Mouse (Mus musculus) lung, adult 2 months (tissue): Measurements from ENCODE around the gene Fam193b. TPM values are rescaled to one million over a fixed set of nuclear protein-coding genes. Genes with fewer than 3 reads are reported as not detected.
A peak's percentile ranks its signal among the peaks of the same experiment; 100 is the strongest.
"Not testable (repeated sequence)": the region's sequence is repeated elsewhere in the genome, so short reads cannot be mapped to it uniquely, and the experiment has no call there.

Experiments used
- DNase-seq: peaks from one replicate; pipeline ENCODE4 v3.0.0; 2022
- H3K4me1 ChIP-seq: fragments of 200-500 bp; 2 replicates; pipeline ENCODE4 v1.6.1; 2011; ENCODE audit warnings: low read length; ENCODE audit not compliant: control insufficient read depth, insufficient read depth
- H3K4me3 ChIP-seq: fragments of 200-500 bp; replicated peaks from 2 replicates; pipeline ENCODE3; 2011; ENCODE audit warnings: low read depth, mild to moderate bottlenecking, control low read depth, low read length; ENCODE audit errors: extremely low read depth
- CTCF ChIP-seq: fragments of 200-500 bp; IDR thresholded peaks from 2 replicates; pipeline ENCODE4 v1.5.1; 2011; ENCODE audit warnings: mild to moderate bottlenecking, low read length, control low read depth; ENCODE audit not compliant: insufficient read depth
- POLR2A ChIP-seq: fragments of 200-500 bp; IDR thresholded peaks from 2 replicates; pipeline ENCODE4 v1.6.1; 2011; ENCODE audit warnings: low read depth, mild to moderate bottlenecking, control low read depth, low read length, borderline replicate concordance; ENCODE audit errors: extremely low read depth
- WGBS: fragments of 180-500 bp; shearing (Covaris S2); methylation state at CpG from one replicate; pipeline ENCODE4 v1.1.7; 2018; 5-methylcytosine and 5-hydroxymethylcytosine counted together
- polyA plus RNA-seq: library from polyadenylated mRNA; depleted of rRNA; stranded (reverse); fragments of >200 nt; gene quantifications from 2 replicates; pipeline ENCODE4 v1.2.3, GENCODE M21; 2012

The Fam193b gene
- polyA plus RNA-seq, 1 experiment: 151 TPM

GRCm38 (mm10) chr13:55599566-55600540, 28.9 kb upstream of the Fam193b start, which contains the start of gene B4galt7:
Gene B4galt7 (plus strand): TSS chr13:55599896.
- DNase-seq: peak; percentile 87
- WGBS: 8% methylated on average over 49 of the region's 51 CpGs
- peak within 1 kb of the TSS; percentile 97 for H3K4me3 ChIP-seq

GRCm38 (mm10) chr13:55596802-55597201, 25.9 kb upstream of the Fam193b start:
- H3K4me3 ChIP-seq: no peak overlapping the region
- H3K4me1 ChIP-seq: peaks cover 6% of the 10 kb centered on the region; the same call in 1 of the 2 replicates
- WGBS: 95% methylated on average over 12 of the region's 12 CpGs
- TF ChIP-seq POLR2A (no peak), CTCF (no peak)
- no peak for DNase-seq

More at GRCm38 (mm10) chr13:55599566-55600540, 28.9 kb upstream of the Fam193b start, which contains the start of gene B4galt7:
- TF ChIP-seq POLR2A: peak; percentile 66; the same call in 1 of the 2 replicates
- no peak for TF ChIP-seq CTCF
- peaks cover 6% of the 10 kb centered on the region; the same call in 1 of the 2 replicates for H3K4me1 ChIP-seq

GRCm38 (mm10) chr13:55595375-55595774, 24.5 kb upstream of the Fam193b start:
- H3K4me1 ChIP-seq: peaks cover 3% of the 10 kb centered on the region; the same call in 1 of the 2 replicates

GRCm38 (mm10) chr13:55593254-55593747, 22.4 kb upstream of the Fam193b start:
- DNase-seq: no peak
- no peak for TF ChIP-seq CTCF
- no peak for TF ChIP-seq POLR2A
- Histone ChIP-seq H3K4me3 (peak overlapping the region; percentile 97), H3K4me1 (no peaks in the 10 kb centered on the region; the same call in 1 of the 2 replicates)
- WGBS: under 1% methylated on average over 31 of the region's 31 CpGs

More at GRCm38 (mm10) chr13:55595375-55595774, 24.5 kb upstream of the Fam193b start:
- WGBS: 81% methylated on average over 12 of the region's 12 CpGs
- TF ChIP-seq CTCF (no peak), POLR2A (no peak)
- DNase-seq: no peak
- no peak overlapping the region for H3K4me3 ChIP-seq

- Histone ChIP-seq H3K4me3 (peak overlapping the region; percentile 97), H3K4me1 (no peaks in the 10 kb centered on the region; the same call in 1 of the 2 replicates)
- DNase-seq: peak; percentile 90
- TF ChIP-seq CTCF (no peak), POLR2A (peak; percentile 96)
- 4% methylated on average over 29 of the region's 29 CpGs for WGBS
Observed at GRCm38 (mm10) chr13:55592512-55593253, 21.8 kb upstream of the Fam193b start.

GRCm38 (mm10) chr13:55591961-55592490, 21.1 kb upstream of the Fam193b start:
- WGBS: 83% methylated on average over 4 of the region's 4 CpGs
- DNase-seq: no peak
- Histone ChIP-seq H3K4me3 (no peak overlapping the region), H3K4me1 (no peaks in the 10 kb centered on the region; the same call in 1 of the 2 replicates)
- no peak for TF ChIP-seq POLR2A
- TF ChIP-seq CTCF: no peak

- Histone ChIP-seq H3K4me3 (no peak overlapping the region), H3K4me1 (no peaks in the 10 kb centered on the region)
- TF ChIP-seq CTCF: no peak
- no peak for TF ChIP-seq POLR2A
- DNase-seq: no peak
- 71% methylated on average over 4 of the region's 4 CpGs for WGBS
Observed at GRCm38 (mm10) chr13:55578086-55578485, 7.2 kb upstream of the Fam193b start.

GRCm38 (mm10) chr13:55576872-55577271, 6.0 kb upstream of the Fam193b start:
- 85% methylated on average over 7 of the region's 7 CpGs for WGBS
- H3K4me3 ChIP-seq: not testable (repeated sequence)

GRCm38 (mm10) chr13:55575932-55576331, 5.0 kb upstream of the Fam193b start:
- 61% methylated on average over 5 of the region's 5 CpGs for WGBS
- Histone ChIP-seq H3K4me1 (no peaks in the 10 kb centered on the region), H3K4me3 (no peak overlapping the region)
- no peak for DNase-seq
- no peak for TF ChIP-seq POLR2A
- no peak for TF ChIP-seq CTCF

More at GRCm38 (mm10) chr13:55576872-55577271, 6.0 kb upstream of the Fam193b start:
- not testable (repeated sequence) for DNase-seq, H3K4me1 ChIP-seq
